Mouse (Mus musculus): ENCODE measurements at regions not wholly inside any gene's neighbourhood (a gene's known extent, or its start where the extent isn't known, plus 50 kb on each side); places are given as distances from the start of the nearest gene placed in this dataset.

- intact Hi-C loops (cut with DNase I), result no loop called here
Observed at GRCm38 (mm10) chr11:63565471-63566232, 356.4 kb downstream of the Hs3st3b1 start.

DNA sequence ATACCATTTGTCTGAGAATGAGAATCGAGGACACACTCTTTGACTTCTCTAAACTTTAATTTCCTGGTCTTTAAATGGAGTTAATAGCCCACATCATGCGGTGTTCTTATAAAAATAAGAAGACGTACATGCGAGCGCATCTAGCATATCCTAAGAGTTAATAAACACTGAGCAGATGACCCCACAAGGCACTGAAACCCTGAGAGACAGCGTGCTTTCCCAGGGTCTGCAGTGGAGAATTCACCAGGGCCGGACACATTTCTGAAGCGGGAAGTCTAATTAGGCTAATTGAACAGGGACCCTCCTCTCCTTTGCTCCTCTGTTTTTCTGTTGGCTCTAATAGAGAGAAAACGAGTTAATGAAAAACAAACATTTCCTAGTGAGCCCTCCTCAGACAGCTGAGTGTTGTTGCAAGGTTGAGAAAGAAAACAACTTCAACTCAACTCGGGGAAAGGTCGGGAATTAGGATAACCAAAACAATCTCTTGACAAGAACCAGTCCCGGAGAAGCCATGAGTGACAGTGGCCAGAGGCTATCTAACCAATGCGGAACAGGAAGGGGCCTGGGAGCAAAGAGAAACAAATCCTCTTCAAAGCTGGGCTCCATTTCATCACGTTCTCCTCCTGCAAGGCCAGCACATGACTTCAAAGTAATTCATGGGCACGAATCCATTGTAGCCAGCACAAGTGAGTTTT lies 352.2 kb downstream of the Hs3st3b1 start:
- intact Hi-C loops (cut with DNase I), result no loop called here

GRCm38 (mm10) chr11:63570646-63571045 lies 351.4 kb downstream of the Hs3st3b1 start:
- intact Hi-C loops (cut with DNase I), result no loop called here

- intact Hi-C loops (cut with DNase I), result no loop called here
Observed at GRCm38 (mm10) chr11:63573271-63573670, 348.8 kb downstream of the Hs3st3b1 start.

DNA sequence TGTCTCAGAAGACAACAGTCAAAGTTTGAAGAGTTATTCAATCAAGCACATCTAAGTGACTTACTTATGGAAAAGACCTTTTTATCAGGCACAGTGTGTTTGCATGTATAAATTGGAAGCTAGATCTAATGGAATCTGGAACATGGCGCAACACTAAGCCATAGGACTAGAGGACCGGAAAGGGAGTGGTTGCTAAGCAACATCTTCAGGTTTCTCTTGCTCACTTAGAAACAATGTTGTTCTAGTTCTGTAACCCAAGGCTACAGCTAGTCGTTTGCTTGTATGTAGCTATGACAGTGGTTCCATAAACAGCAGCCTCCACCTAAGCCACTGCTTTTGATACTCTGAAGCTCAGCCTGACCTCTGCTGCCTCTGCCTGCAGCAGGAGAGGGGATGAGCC lies 338.8 kb downstream of the Hs3st3b1 start:
- intact Hi-C loops (cut with DNase I), result no loop called here

GRCm38 (mm10) chr11:63585216-63585869 lies 336.7 kb downstream of the Hs3st3b1 start:
- intact Hi-C loops (cut with DNase I), result no loop called here

GRCm38 (mm10) chr11:63620220-63620619 lies 301.9 kb downstream of the Hs3st3b1 start:
- intact Hi-C loops (cut with DNase I), result no loop called here

DNA sequence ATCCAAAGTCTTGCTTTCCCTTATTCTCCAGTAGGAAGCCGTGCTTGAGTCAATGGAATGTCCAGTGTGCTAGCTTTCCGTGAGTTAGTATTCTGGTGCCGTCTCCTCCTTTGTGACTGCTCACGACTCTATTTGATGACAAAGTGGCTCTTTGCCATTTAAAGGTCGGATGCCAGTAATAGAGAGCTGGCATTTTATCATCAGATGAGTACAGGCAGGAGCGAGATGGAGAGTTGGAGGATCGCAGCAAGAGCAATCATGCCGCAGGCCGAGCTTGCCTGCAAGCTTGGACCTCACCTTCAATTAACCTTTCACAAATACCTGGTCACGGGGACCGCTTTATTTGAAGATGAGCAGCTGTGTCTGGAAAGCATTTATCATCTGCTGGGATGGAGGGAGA lies 291.8 kb downstream of the Hs3st3b1 start:
- intact Hi-C loops (cut with DNase I), result no loop called here

DNA sequence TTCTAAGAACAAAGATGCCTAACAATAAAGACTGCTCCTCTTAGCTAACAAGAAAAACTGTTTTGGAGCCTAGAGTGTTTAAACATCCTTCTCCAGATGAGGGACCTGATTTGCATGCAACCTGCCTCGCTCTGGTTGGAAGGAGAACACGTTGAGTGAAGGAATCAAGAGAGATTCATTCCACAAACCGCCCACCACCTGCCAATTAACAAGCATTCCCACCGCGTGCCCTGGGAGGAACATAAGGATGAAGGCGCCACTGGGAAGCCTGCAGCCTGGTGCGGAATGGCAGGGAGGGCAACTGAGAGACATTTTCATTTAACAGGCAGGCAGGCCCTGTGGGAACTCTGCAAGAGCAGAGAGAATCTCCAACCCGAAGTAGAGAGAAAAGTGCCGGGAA lies 265.0 kb downstream of the Hs3st3b1 start:
- intact Hi-C loops (cut with DNase I), result no loop called here

DNA sequence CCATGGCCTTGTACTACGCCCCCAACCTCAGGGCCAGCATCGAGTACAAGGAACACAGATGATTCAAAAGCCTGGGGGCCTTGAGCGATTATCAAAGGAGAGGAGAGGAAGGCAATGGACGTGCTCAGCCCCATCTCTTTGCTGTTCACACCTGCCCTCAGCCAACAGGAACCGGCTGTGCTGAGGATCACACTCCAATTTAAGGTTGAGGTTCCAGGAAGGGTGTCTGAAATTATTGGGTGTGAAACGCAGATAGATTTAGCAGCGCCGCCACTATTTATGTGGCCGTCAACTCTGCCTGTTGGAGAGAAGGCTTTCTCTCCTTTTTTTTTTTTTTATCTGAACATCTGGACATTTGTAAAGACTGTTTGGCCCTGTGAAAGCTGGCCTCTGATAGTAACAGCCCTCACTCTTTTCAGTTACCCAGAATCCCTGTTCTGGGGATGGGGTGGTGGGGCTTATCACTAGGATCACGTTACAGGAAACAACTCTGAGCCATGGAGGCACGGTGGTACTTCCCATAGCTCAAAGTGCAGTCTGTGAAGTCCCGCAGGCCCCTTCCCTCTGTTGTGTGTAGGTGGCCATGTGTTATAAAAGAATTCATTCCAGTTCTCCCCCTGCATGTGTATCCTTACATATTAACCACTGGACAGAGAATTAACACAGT lies 256.7 kb downstream of the Hs3st3b1 start:
- intact Hi-C loops (cut with DNase I), result no loop called here

DNA sequence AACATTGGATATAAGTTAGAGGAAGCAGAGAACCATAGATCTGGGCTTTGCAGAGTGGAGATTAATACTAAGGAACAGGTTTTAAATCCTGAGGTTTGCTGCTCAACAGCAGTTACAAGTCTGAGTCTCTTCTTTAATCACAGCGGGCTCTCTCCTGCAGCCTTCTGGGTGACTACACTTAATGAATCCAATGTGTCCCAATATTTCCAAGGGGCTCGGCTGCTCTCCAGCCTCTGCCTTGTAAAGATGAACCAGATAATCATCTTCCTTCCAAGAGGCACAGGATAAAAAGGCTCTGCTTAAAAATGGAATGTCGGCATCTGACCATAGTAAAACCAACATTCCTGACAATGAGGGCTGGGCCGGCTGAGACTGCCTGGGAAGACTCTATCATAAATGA lies 251.6 kb downstream of the Hs3st3b1 start:
- intact Hi-C loops (cut with DNase I), result no loop called here

GRCm38 (mm10) chr11:63671816-63672215 lies 250.3 kb downstream of the Hs3st3b1 start:
- intact Hi-C loops (cut with DNase I), result no loop called here

DNA sequence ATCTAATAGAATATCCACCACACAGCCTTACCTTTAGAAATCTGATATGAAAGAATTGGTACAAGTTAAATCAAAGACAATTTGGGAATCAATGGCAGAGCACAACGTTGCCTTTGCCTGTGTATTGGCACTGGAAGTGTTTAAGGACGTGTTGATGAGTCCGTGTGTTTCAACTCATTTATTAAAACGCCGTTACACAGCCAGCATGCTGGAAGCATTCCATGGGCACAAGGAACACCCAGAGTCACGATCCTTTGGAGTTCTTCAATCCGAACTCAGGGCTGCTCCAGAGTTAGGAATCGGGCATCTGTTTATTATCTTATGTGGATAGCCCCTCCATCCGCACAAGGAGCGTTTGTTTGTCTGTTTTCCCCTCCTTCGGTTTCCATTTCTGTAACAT lies 244.2 kb downstream of the Hs3st3b1 start:
- intact Hi-C loops (cut with DNase I), result no loop called here

GRCm38 (mm10) chr11:63678382-63678905 lies 243.6 kb downstream of the Hs3st3b1 start:
- intact Hi-C loops (cut with DNase I), result no loop called here

- intact Hi-C loops (cut with DNase I), result no loop called here
Observed at GRCm38 (mm10) chr11:63679491-63679890, 242.6 kb downstream of the Hs3st3b1 start.

DNA sequence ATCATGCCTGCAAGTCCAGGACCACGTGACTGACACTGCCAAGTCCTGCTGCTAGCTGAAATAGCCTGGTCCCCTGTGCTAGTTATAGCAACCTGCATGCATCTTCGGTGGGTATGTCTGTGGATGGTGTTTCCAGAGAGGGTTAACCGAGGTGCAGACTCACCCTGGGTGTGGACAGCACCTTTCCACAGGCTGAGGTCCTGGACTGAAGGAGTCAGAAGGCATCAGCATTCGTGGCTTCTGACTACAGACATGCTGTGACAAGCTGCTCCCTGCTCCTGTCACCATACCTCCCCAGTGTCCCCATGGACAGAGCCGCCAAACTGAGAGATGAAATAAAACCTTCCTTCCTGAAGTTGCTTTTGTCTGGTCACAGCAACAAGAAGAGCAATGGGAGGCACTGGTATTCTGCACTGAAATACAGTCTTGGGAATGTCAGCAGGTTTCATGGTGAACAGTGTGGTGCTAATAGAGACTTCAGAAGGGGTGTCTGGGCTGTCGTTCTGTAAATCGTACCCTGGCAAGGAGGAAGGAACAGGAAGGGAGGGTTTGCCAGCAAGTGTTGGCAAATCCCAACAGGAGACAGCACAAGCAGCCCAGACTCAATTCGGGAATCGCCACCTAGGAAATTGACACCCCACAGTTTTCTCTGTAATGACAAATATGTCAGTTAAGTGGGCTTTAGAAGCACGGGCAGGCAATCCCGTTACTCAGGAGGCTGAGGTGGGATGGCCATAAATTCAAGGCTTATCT lies 237.7 kb downstream of the Hs3st3b1 start:
- intact Hi-C loops (cut with DNase I), result no loop called here

GRCm38 (mm10) chr11:63691041-63691440 lies 231.0 kb downstream of the Hs3st3b1 start:
- intact Hi-C loops (cut with DNase I), result no loop called here

DNA sequence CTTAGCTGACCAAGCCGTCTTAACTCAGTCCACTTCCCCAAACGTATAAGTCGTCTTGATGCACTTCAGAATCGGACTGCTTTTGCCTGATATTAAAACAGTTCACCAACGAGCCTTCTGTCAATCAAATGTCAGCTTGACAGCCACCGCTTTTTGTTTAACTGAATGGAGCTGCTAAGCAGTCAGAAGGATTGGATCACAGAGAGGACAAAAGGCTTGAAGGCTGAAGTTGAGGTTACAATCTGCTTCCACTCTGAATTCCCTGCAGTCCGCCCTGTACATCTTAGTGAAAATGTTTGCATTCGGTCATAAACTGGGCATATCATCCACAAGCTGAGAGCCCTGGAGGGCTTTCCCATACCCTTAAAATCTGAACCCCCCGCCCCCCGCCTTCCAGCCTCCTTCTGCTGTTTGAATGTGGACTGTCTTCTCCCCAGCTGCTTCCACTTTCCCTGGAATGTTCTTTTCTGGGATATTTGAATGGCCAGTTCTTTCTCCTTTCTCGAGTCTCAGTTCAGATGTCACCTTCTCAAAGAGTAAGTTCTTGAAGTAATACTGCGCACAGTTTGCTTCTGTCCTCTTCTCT lies 217.0 kb downstream of the Hs3st3b1 start:
- intact Hi-C loops (cut with DNase I), result no loop called here

DNA sequence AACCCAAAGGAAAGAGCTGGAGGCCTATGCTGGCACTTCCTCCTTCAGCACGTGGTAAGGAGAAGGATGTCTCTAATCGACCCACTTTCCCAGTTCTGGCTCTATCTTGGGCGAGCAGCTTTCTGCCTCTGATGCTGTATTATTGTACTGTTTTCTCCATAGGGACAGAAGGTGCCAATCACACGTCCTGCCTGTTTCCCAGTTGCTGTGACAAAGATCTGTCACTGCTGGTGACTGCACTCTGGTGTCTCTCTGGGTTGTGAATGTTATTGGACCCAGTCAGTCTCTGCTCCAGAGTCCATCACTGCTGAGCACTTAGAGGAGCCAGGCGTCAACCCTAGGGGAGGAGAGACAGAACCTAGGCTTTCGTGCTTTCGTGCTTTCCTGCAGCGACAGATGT lies 216.0 kb downstream of the Hs3st3b1 start:
- intact Hi-C loops (cut with DNase I), result no loop called here

DNA sequence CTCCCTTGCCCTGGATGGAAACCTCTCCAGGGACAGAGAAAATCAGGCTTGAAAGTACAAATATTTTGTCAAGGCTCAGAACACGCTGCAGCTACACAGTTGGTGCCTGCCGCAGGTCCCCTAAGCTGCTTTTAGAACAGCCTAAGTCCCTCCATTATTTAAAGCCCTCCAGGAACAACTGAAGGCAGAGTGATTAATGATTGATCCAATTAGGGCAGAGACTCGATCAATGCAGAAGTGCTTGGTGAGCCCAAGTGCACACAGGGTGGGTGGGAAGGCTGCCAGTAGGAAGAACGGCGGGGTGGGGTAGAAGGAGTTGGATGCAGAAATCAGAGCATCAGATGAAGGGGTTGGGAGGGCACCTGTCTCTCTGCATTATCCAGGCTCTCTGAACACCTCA lies 215.0 kb downstream of the Hs3st3b1 start:
- intact Hi-C loops (cut with DNase I), result no loop called here

GRCm38 (mm10) chr11:63708412-63708811 lies 213.7 kb downstream of the Hs3st3b1 start:
- intact Hi-C loops (cut with DNase I), result no loop called here
